Mouse (Mus musculus) neural tube, embryonic 15.5 days (tissue): ENCODE data around the gene Stxbp5. TPM values are rescaled to one million over a fixed set of nuclear protein-coding genes. Genes with fewer than 3 reads are reported as not detected.

Experiments used
- ATAC-seq: fragments of 200-750 bp; cut with Nextera tagmentation; 2 replicates; pipeline ENCODE4 v1.8.0; 2017; ENCODE audit warnings: mild to moderate bottlenecking, moderate TSS enrichment, moderate library complexity; ENCODE audit not compliant: low FRiP score
- H3K27ac ChIP-seq: fragments of 300-500 bp; sonication (generic); replicated peaks from 2 replicates; pipeline ENCODE4 v1.5.1; 2015; ENCODE audit warnings: mild to moderate bottlenecking, inconsistent platforms
- H3K27me3 ChIP-seq: fragments of 300-500 bp; sonication (generic); replicated peaks from 2 replicates; pipeline ENCODE4 v1.6.1; 2015; ENCODE audit warnings: inconsistent platforms
- H3K36me3 ChIP-seq: fragments of 300-500 bp; sonication (generic); 2 replicates; pipeline ENCODE4 v1.6.1; 2015; ENCODE audit warnings: inconsistent platforms
- H3K4me1 ChIP-seq: fragments of 300-500 bp; sonication (generic); 2 replicates; pipeline ENCODE4 v1.6.1; 2015; ENCODE audit warnings: inconsistent platforms
- H3K4me2 ChIP-seq: fragments of 300-500 bp; sonication (generic); 2 replicates; pipeline ENCODE4 v1.6.1; 2015; ENCODE audit warnings: inconsistent platforms, mild to moderate bottlenecking, moderate library complexity
- H3K4me3 ChIP-seq: fragments of 300-500 bp; sonication (generic); replicated peaks from 2 replicates; pipeline ENCODE4 v1.5.1; 2015; ENCODE audit warnings: mild to moderate bottlenecking, inconsistent platforms
- H3K9ac ChIP-seq: fragments of 300-500 bp; sonication (generic); replicated peaks from 2 replicates; pipeline ENCODE4 v1.6.1; 2015; ENCODE audit warnings: mild to moderate bottlenecking, inconsistent platforms
- H3K9me3 ChIP-seq: fragments of 300-500 bp; sonication (generic); replicated peaks from 2 replicates; pipeline ENCODE4 v1.6.1; 2016; ENCODE audit warnings: inconsistent platforms
- WGBS: fragments of 180-500 bp; shearing (Covaris S2); methylation state at CpG from one replicate; pipeline ENCODE4 v1.1.7; 2015; ENCODE audit warnings: mixed read lengths; 5-methylcytosine and 5-hydroxymethylcytosine counted together
- polyA plus RNA-seq: library from polyadenylated mRNA; unstranded; fragments of >200 nt; fragmentation: Nextera tagmentation; extraction: Ambion mirVana; gene quantifications from 2 replicates; pipeline ENCODE4 v1.2.1, GENCODE M21; 2015

Stxbp5 gene
- polyA plus RNA-seq, 1 experiment from 2014 or later, result 10.4 TPM

DNA sequence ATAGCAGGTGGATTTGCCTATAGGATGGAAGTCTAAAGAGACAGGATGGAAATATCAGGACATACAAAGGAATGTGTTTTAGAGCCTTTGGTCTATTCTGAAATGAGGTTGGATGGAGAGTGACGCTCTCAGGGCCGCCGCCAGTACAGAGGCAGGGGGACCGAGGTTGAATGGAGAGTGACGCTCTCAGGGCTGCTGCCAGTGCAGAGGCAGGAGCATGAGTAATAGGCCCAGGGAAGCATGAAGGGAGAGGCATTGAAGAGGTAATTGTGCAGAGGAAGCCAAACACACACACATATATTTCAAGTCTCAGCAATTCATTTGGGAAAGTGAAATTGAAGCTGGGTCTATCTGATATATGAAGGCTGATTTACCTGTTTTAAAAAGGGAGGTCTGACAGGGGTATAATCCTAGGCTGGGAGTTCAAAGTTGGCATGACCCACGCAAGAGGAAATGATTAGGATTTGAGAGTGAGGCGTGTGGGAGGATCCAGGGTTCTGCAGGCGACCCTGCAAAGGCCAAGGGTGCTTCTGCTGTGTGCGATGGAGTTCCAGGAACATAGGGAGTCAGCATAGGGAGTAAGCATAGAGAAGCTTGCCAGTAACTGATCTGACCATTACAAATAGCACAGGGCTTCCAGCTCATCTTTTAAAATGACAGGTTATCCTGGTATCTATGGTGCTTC, 168.7 kb downstream of the Stxbp5 start:
- no peak for ATAC-seq
- no peak overlapping the region for H3K9ac ChIP-seq

DNA sequence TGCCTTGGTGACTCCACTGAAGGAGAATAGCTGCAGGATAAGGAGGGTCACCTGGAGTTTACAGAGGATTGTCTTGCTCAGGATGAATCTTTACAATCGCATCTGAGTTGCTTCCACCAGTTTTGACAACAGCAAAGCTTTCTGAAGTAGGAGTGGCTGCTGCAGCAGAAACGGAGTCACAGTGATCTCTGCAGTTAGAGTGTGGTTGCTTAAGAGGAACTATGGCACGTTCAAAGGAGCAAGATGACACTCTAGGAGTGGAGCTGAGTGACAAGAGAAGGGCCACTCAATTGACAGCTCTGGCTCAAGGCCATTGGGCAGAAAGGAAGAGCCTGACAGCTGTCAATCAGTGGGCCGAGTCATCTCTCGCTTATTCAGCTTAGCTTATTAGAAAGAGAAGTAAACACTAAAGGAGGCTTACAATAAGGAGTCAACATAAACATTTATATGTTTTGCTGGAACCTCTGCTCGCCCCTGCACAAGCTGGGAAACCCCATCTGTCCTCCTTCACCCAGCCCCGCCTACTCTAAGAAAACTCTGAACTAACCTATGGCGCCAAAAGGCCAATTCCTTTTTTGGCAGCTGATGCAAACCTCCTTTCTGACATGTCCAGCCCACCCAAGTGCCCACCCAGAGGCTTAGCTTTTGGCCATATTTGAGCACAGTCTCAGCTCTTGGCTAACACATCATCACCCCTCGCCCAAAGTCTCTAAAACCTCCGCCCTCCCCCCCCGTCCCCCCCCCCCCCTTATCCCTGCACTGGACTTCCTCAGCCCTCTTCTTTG, 178.2 kb downstream of the Stxbp5 start:
- H3K27me3 ChIP-seq, result no peaks in the 10 kb centered on the region
- no peaks in the 10 kb centered on the region for H3K9me3 ChIP-seq
- no peak overlapping the region for H3K9ac ChIP-seq
- WGBS, result 86% methylated on average over 11 of the region's 11 CpGs
- H3K4me2 ChIP-seq, result no peak overlapping the region
- no peak for ATAC-seq
- no peaks in the 10 kb centered on the region for H3K4me1 ChIP-seq
- no peaks in the 10 kb centered on the region for H3K36me3 ChIP-seq
- no peak overlapping the region for H3K4me3 ChIP-seq
- H3K27ac ChIP-seq, result no peak overlapping the region

More for the DNA sequence above, 168.7 kb downstream of the Stxbp5 start:
- no peak overlapping the region for H3K4me3 ChIP-seq
- H3K4me1 ChIP-seq, result no peaks in the 10 kb centered on the region
- H3K27me3 ChIP-seq, result no peaks in the 10 kb centered on the region
- no peak overlapping the region for H3K27ac ChIP-seq
- no peaks in the 10 kb centered on the region for H3K36me3 ChIP-seq
- WGBS, result 62% methylated on average over 9 of the region's 9 CpGs
- no peaks in the 10 kb centered on the region for H3K9me3 ChIP-seq
- no peak overlapping the region for H3K4me2 ChIP-seq

DNA sequence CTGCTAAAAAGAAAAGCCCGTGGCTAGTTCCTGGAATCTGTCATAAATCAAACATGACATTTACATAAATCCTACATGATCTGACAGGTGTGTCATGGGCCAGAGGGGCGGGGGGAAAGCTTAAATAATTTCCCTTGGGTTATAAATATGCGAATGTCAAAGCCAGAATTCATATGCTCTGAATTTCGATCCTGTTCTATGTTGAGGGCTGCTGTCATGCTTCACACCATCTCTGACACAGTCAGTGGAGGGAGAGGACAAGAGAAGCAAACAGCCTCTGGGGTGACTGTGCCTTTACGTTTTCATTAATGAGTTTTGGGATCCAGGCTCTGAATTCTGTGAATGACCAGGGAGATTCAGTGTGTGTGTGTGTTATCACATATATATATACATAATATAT, 180.9 kb downstream of the Stxbp5 start:
- Histone ChIP-seq H3K27me3 (no peaks in the 10 kb centered on the region), H3K4me3 (no peak overlapping the region), H3K9me3 (no peaks in the 10 kb centered on the region), H3K4me1 (no peaks in the 10 kb centered on the region), H3K27ac (no peak overlapping the region), H3K9ac (no peak overlapping the region), H3K4me2 (no peak overlapping the region), H3K36me3 (no peaks in the 10 kb centered on the region)
- 66% methylated on average over 5 of the region's 5 CpGs for WGBS
- ATAC-seq, result no peak

DNA sequence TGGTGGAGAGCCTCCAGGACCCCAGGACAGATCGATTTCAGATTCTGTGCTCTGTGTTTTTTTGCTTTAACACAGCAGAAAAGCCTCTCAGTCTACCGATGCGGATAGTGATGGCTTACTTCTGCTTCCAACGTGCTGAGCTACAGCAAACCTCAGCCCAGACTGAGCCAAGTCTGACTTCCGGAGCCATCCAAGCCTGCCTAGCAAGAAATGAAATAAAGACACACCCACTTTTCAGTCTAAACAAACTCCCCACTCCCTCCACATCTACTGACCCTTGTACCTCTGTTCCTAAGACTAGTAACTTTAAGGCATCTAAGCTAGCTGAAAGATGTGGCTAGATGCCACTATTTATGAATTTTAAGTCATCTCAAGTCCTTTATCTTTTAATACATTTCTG, 182.8 kb downstream of the Stxbp5 start:
- ATAC-seq, result no peak
- WGBS, result 87% methylated on average over 5 of the region's 5 CpGs
- Histone ChIP-seq H3K9ac (no peak overlapping the region), H3K27me3 (no peaks in the 10 kb centered on the region), H3K36me3 (no peaks in the 10 kb centered on the region), H3K27ac (no peak overlapping the region), H3K4me2 (no peak overlapping the region), H3K4me3 (no peak overlapping the region), H3K9me3 (no peaks in the 10 kb centered on the region), H3K4me1 (no peaks in the 10 kb centered on the region)

Other genes with a start within 250 kb of the Stxbp5 start
- 4.9 and 6.7 TPM in 2 replicates for gene Samd5, start 225.9 kb downstream of the Stxbp5 start, polyA plus RNA-seq